Mouse (Mus musculus) kidney, postnatal 0 days (tissue): ENCODE results near the gene Setd6. TPM values are rescaled to one million over a fixed set of nuclear protein-coding genes. Genes with fewer than 3 reads are reported as not detected.

Experiments
- ATAC-seq: fragments of 200-750 bp; cut with Nextera tagmentation; replicated peaks from 2 replicates; pipeline ENCODE4 v1.8.0; 2017; ENCODE audit warnings: low read depth, moderate number of reproducible peaks, moderate TSS enrichment, moderate library complexity; ENCODE audit not compliant: low FRiP score
- DNase-seq: peaks from one replicate; pipeline ENCODE4 v3.0.0-alpha.2; 2016; ENCODE audit warnings: low spot score
- H3K27ac ChIP-seq: fragments of 300-500 bp; sonication (generic); 2 replicates; pipeline ENCODE4 v1.5.1; 2014; ENCODE audit warnings: mild to moderate bottlenecking
- H3K27me3 ChIP-seq: fragments of 300-500 bp; sonication (generic); 2 replicates; pipeline ENCODE4 v1.6.1; 2014; ENCODE audit warnings: low read length, mixed read lengths; ENCODE audit not compliant: insufficient read depth
- H3K36me3 ChIP-seq: fragments of 300-500 bp; sonication (generic); 2 replicates; pipeline ENCODE4 v1.6.1; 2014; ENCODE audit warnings: low read length, mixed read lengths; ENCODE audit not compliant: insufficient read depth
- H3K4me1 ChIP-seq: fragments of 300-500 bp; sonication (generic); replicated peaks from 2 replicates; pipeline ENCODE4 v1.6.1; 2014; ENCODE audit warnings: antibody characterized with exemption, low read length, mixed read lengths; ENCODE audit not compliant: insufficient read depth
- H3K4me2 ChIP-seq: fragments of 300-500 bp; sonication (generic); 2 replicates; pipeline ENCODE4 v1.6.1; 2014; ENCODE audit warnings: mild to moderate bottlenecking, low read length, moderate library complexity, mixed read lengths
- H3K4me3 ChIP-seq: fragments of 300-500 bp; sonication (generic); replicated peaks from 2 replicates; pipeline ENCODE4 v1.5.1; 2014; ENCODE audit warnings: low read depth, low read length
- H3K9ac ChIP-seq: fragments of 300-500 bp; sonication (generic); 2 replicates; pipeline ENCODE4 v1.6.1; 2014; ENCODE audit warnings: low read depth, low read length
- H3K9me3 ChIP-seq: fragments of 300-500 bp; sonication (generic); replicated peaks from 2 replicates; pipeline ENCODE4 v1.6.1; 2016; ENCODE audit warnings: low read length, inconsistent platforms, mixed read lengths
- CTCF ChIP-seq: IDR thresholded peaks from 2 replicates; pipeline ENCODE4 v1.5.1; 2016; ENCODE audit warnings: antibody characterized with exemption, low read depth, mild to moderate bottlenecking, moderate library complexity
- WGBS: fragments of 180-500 bp; shearing (Covaris S2); extraction: QIAGEN DNeasy Blood & Tissue Kit; methylation state at CpG from one replicate; pipeline ENCODE4 v1.1.7; 2014; 5-methylcytosine and 5-hydroxymethylcytosine counted together
- polyA plus RNA-seq: library from polyadenylated mRNA; unstranded; fragments of >200 nt; fragmentation: Nextera tagmentation; extraction: Ambion mirVana; gene quantifications from 2 replicates; pipeline ENCODE4 v1.2.1, GENCODE M21; 2015

The Setd6 gene
- polyA plus RNA-seq, 1 experiment from 2014 or later = 16.8 TPM

GRCm38 (mm10) chr8:95697128-95697527, 18.6 kb upstream of the Setd6 start:
- no peak overlapping the region for H3K4me2 ChIP-seq
- no peak overlapping the region for H3K27ac ChIP-seq
- DNase-seq (peak; percentile 89), ATAC-seq (peak; percentile 52; the same call in 1 of the 2 replicates)
- WGBS = 2% methylated on average over 11 of the region's 11 CpGs
- no peak overlapping the region for H3K4me3 ChIP-seq
- 0 out of 2 replicates have a peak, but pooled peaks cover 5% of the 10 kb centered on the region for H3K27me3 ChIP-seq
- no peak overlapping the region for H3K9ac ChIP-seq
- no peaks in the 10 kb centered on the region for H3K36me3 ChIP-seq
- peak; percentile 97 for TF ChIP-seq CTCF
- no peaks in the 10 kb centered on the region for H3K4me1 ChIP-seq
- H3K9me3 ChIP-seq = no peaks in the 10 kb centered on the region

GRCm38 (mm10) chr8:95698179-95698578, 17.5 kb upstream of the Setd6 start:
- no peak for TF ChIP-seq CTCF
- no peak for DNase-seq
- no peaks in the 10 kb centered on the region for H3K36me3 ChIP-seq
- H3K9me3 ChIP-seq = no peaks in the 10 kb centered on the region
- H3K9ac ChIP-seq = no peak overlapping the region
- H3K4me1 ChIP-seq = no peaks in the 10 kb centered on the region
- WGBS = 32% methylated on average over 6 of the region's 6 CpGs
- H3K4me2 ChIP-seq = no peak overlapping the region
- no peak overlapping the region for H3K4me3 ChIP-seq
- 0 out of 2 replicates have a peak, but pooled peaks cover 5% of the 10 kb centered on the region for H3K27me3 ChIP-seq
- H3K27ac ChIP-seq = no peak overlapping the region
- no peak for ATAC-seq

GRCm38 (mm10) chr8:95700282-95700681, 15.4 kb upstream of the Setd6 start:
- no peaks in the 10 kb centered on the region for H3K36me3 ChIP-seq
- no peak overlapping the region for H3K4me3 ChIP-seq
- TF ChIP-seq CTCF = no peak
- H3K27ac ChIP-seq = no peak overlapping the region
- H3K4me1 ChIP-seq = peaks cover 12% of the 10 kb centered on the region; the same call in 1 of the 2 replicates
- DNase-seq (no peak), ATAC-seq (no peak)
- H3K4me2 ChIP-seq = no peak overlapping the region
- 0 out of 2 replicates have a peak, but pooled peaks cover 5% of the 10 kb centered on the region for H3K27me3 ChIP-seq
- no peaks in the 10 kb centered on the region for H3K9me3 ChIP-seq
- H3K9ac ChIP-seq = no peak overlapping the region
- WGBS = 66% methylated on average over 9 of the region's 9 CpGs

GRCm38 (mm10) chr8:95701809-95702208, 13.9 kb upstream of the Setd6 start:
- Histone ChIP-seq H3K9ac (no peak overlapping the region), H3K9me3 (no peaks in the 10 kb centered on the region), H3K27ac (no peak overlapping the region), H3K27me3 (0 out of 2 replicates have a peak, but pooled peaks cover 1% of the 10 kb centered on the region), H3K4me1 (peaks cover 12% of the 10 kb centered on the region; the same call in 1 of the 2 replicates), H3K4me3 (no peak overlapping the region), H3K4me2 (no peak overlapping the region), H3K36me3 (no peaks in the 10 kb centered on the region)
- ATAC-seq (no peak), DNase-seq (no peak)
- no peak for TF ChIP-seq CTCF
- 78% methylated on average over 4 of the region's 4 CpGs for WGBS

- DNase-seq (peak; percentile 95), ATAC-seq (peak; percentile 87)
- no peaks in the 10 kb centered on the region for H3K9me3 ChIP-seq
- no peak overlapping the region for H3K27ac ChIP-seq
- H3K36me3 ChIP-seq = no peaks in the 10 kb centered on the region
- no peak for TF ChIP-seq CTCF
- peak overlapping the region; percentile 56 for H3K4me3 ChIP-seq
- peak overlapping the region; percentile 98 for H3K4me2 ChIP-seq
- WGBS = 1% methylated on average over 34 of the region's 34 CpGs
- H3K9ac ChIP-seq = peak overlapping the region; percentile 64
- H3K4me1 ChIP-seq = peaks cover 12% of the 10 kb centered on the region; the same call in 1 of the 2 replicates
- H3K27me3 ChIP-seq = no peaks in the 10 kb centered on the region
Observed at GRCm38 (mm10) chr8:95702480-95703446, 12.9 kb upstream of the Setd6 start.

- Histone ChIP-seq H3K4me3 (peak overlapping the region; percentile 56), H3K4me1 (peaks cover 12% of the 10 kb centered on the region; the same call in 1 of the 2 replicates), H3K9me3 (no peaks in the 10 kb centered on the region), H3K36me3 (no peaks in the 10 kb centered on the region), H3K4me2 (peak overlapping the region; percentile 98), H3K9ac (peak overlapping the region; percentile 64), H3K27ac (no peak overlapping the region), H3K27me3 (no peaks in the 10 kb centered on the region)
- ATAC-seq (peak; percentile 38), DNase-seq (peak; percentile 53)
- 4% methylated on average over 15 of the region's 15 CpGs for WGBS
- TF ChIP-seq CTCF = no peak
Observed at GRCm38 (mm10) chr8:95703461-95704260, 12.0 kb upstream of the Setd6 start.
